23 mouse cellular contexts compared by ENCODE assay signal in the genomic region with DNA sequence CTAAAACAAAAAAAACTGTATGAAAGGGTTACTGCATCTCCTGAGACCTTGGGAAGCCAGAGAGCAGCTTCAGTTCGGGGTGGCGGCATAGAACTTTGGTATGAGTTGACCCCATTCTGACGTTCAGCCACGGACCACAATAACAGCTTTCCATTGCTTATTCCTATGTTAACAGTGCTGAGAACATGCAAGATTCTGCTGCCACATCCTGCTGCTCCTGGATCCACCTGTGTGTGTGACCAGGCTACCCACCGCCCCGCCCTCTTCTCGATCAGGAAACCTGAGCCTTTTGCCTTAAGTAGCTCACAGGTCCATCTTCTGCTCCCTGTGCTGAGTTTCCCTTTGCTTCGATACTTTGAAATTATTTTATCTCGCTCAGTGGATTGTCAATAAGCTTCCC. TPM values are rescaled to one million over a fixed set of nuclear protein-coding genes. Genes with fewer than 3 reads are reported as not detected.
"Had no signal": no experiment of that assay in that cellular context is flagged by ENCODE, and none has a peak within 500 bp of the region (broad histone marks: within the 10 kb centered on the region; RNA-seq: fewer than 3 reads in every experiment).

No protein-coding gene starts in this region.

- H3K4me3 ChIP-seq: neural tube, embryonic 12.5 days; neural tube, embryonic 13.5 days; neural tube, embryonic 15.5 days; stomach, embryonic 15.5 days had no signal

- H3K9ac ChIP-seq: neural tube, embryonic 12.5 days; neural tube, embryonic 13.5 days; neural tube, embryonic 15.5 days; stomach, embryonic 15.5 days had no signal

- H3K9me3 ChIP-seq: neural tube, embryonic 12.5 days; neural tube, embryonic 13.5 days; neural tube, embryonic 15.5 days; stomach, embryonic 15.5 days had no signal

- H3K4me1 ChIP-seq: neural tube, embryonic 12.5 days; stomach, embryonic 15.5 days had no signal

- H3K27me3 ChIP-seq: neural tube, embryonic 12.5 days; neural tube, embryonic 13.5 days; neural tube, embryonic 15.5 days; stomach, embryonic 15.5 days had no signal

- DNase-seq: retina, postnatal 1 day; right cerebral cortex, adult 18-20 months; right cerebral cortex, postnatal 14 days; right cerebral cortex, postnatal 25 days; right cerebral cortex, postnatal 4 days; spleen, adult 18-20 months; thymus, adult 18-20 months; thymus, adult 2 months; thymus, postnatal 14 days; thymus, postnatal 25 days; thymus, postnatal 36 days; thymus, postnatal 4 days had no signal

- H3K27ac ChIP-seq: neural tube, embryonic 12.5 days; neural tube, embryonic 13.5 days; neural tube, embryonic 15.5 days; stomach, embryonic 15.5 days had no signal

- H3K36me3 ChIP-seq: neural tube, embryonic 12.5 days; neural tube, embryonic 13.5 days; neural tube, embryonic 15.5 days; stomach, embryonic 15.5 days had no signal

- H3K4me2 ChIP-seq: neural tube, embryonic 12.5 days; neural tube, embryonic 13.5 days; neural tube, embryonic 15.5 days; stomach, embryonic 15.5 days had no signal

RNA-seq across cellular contexts. Expression of gene Tmem213, which starts 3.1 kb away (rescaled TPM):
- total RNA-seq: neutrophil, adult 5-6 weeks had no signal
- polyA plus RNA-seq: neural tube, embryonic 11.5 days; neural tube, embryonic 12.5 days; neural tube, embryonic 13.5 days; neural tube, embryonic 14.5 days; neural tube, embryonic 15.5 days; small intestine, adult 2 months; spleen, adult 2 months; testis, adult 2 months; urinary bladder, adult 2 months had no signal

RNA-seq across cellular contexts. Expression of gene Atp6v0a4, which starts 18.5 kb away (rescaled TPM):
- total RNA-seq: neutrophil, adult 5-6 weeks had no signal
- polyA plus RNA-seq: neural tube, embryonic 11.5 days; small intestine, adult 2 months had no signal

RNA-seq across cellular contexts. Expression of gene Svopl, which starts 59.1 kb away (rescaled TPM):
- total RNA-seq: neutrophil, adult 5-6 weeks had no signal
